Mouse (Mus musculus) olfactory bulb, adult 2 months (tissue): ENCODE measurements around the gene Fbxl17.

ENCODE experiments used
- CTCF ChIP-seq: fragments of 200-500 bp; IDR thresholded peaks from 2 replicates; pipeline ENCODE4 v1.5.1; 2012; ENCODE audit warnings: low read depth, mild to moderate bottlenecking, low read length, moderate library complexity; ENCODE audit not compliant: insufficient read depth
- POLR2A ChIP-seq: fragments of 200-500 bp; IDR thresholded peaks from 2 replicates; pipeline ENCODE4 v1.6.1; 2012; ENCODE audit warnings: mild to moderate bottlenecking, low read depth, low read length, moderate library complexity; ENCODE audit not compliant: insufficient read depth

- TF ChIP-seq CTCF (no peak), POLR2A (no peak)
Measured at GRCm38 (mm10) chr17:63270513-63270912, 229.3 kb downstream of the Fbxl17 start.
